Mouse (Mus musculus): ENCODE measurements around the gene Btaf1.

DNA sequence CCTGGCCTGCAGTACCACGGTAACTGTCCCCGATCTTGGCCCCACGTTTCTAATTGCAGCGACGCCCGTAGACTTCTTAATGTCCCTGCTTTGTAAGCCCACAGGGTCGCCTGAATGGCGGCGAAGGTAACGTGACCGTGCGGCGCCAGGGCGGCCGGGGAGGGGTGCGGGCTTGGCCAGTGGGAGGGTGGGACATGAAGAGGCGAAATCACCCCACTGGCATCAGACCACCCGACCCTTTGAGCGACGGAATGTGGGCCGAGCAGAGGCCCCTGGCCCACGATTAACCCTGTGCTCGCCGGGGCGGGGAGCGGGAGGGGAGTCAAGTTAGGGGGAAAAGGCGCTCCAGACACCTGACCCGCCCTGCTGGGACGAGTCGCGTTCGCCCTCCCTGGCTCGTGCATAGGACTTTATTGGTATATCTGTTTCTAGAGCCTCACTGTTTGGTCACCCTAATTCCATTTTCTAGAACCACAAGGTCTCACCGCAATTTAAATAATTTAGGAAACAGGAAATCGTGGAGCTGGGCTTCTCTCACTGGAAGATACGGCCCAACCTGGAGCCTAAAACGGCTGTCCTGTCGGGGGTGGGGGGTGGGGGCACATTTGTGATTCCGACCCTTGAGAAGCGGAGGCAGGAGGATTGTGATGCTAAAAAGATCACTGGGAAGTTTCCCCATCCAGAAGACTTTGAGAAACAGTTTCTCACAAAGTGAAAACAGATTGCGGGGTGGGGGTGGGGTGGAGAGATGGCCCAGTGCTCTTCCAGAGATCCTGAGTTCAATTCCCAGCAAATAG, 21.5 kb upstream of the Btaf1 start:
- TF ChIP-seq CTCF (IDR thresholded peaks at IDR 0.05; ENCODE audit: extremely low read depth, insufficient read depth, insufficient read length, insufficient replicate concordance) (no peak), POLR2A (IDR thresholded peaks at IDR 0.05; ENCODE audit: low read depth, low read length) (no peak)
